14 mouse cellular contexts compared by ENCODE assay signal in genomic region chr13:58945781-58946180, GRCm38 (mm10).
DNase-seq lines count a peak whose midpoint lies in the region; ATAC-seq and TF ChIP-seq lines count a peak whose summit lies in the region.
"Had no signal": no experiment of that assay in that cellular context is flagged by ENCODE, and none has a peak within 500 bp of the region (broad histone marks: within the 10 kb centered on the region; RNA-seq: fewer than 3 reads in every experiment).

No protein-coding gene starts in this region.

- no peak overlapping the region for H3K9ac ChIP-seq in hindbrain, embryonic 15.5 days
- H3K9ac ChIP-seq in hindbrain, embryonic 12.5 days, result no peak overlapping the region
- H3K9ac ChIP-seq in forebrain, postnatal 0 days, result no peak overlapping the region
- H3K9ac ChIP-seq: intestine, embryonic 15.5 days; midbrain, embryonic 12.5 days had no signal

- no peaks in the 10 kb centered on the region for H3K9me3 ChIP-seq in hindbrain, embryonic 15.5 days
- no peaks in the 10 kb centered on the region for H3K9me3 ChIP-seq in hindbrain, embryonic 12.5 days (replicated peaks)
- H3K9me3 ChIP-seq in forebrain, postnatal 0 days (ENCODE audit: low read length), result no peaks in the 10 kb centered on the region
- H3K9me3 ChIP-seq: embryonic facial prominence, embryonic 10.5 days; intestine, embryonic 15.5 days; midbrain, embryonic 12.5 days had no signal

- no peaks in the 10 kb centered on the region for H3K36me3 ChIP-seq in hindbrain, embryonic 15.5 days
- H3K36me3 ChIP-seq in hindbrain, embryonic 12.5 days, result no peaks in the 10 kb centered on the region
- 0 out of 2 replicates have a peak, but pooled peaks cover 3% of the 10 kb centered on the region for H3K36me3 ChIP-seq in forebrain, postnatal 0 days (ENCODE audit: insufficient read depth)
- H3K36me3 ChIP-seq: embryonic facial prominence, embryonic 10.5 days; G1E; intestine, embryonic 15.5 days; midbrain, embryonic 12.5 days had no signal

- H3K27me3 ChIP-seq in hindbrain, embryonic 15.5 days, result no peaks in the 10 kb centered on the region
- H3K27me3 ChIP-seq in hindbrain, embryonic 12.5 days, result no peaks in the 10 kb centered on the region
- H3K27me3 ChIP-seq in forebrain, postnatal 0 days (ENCODE audit: insufficient read depth, low read length), result no peaks in the 10 kb centered on the region
- H3K27me3 ChIP-seq: intestine, embryonic 15.5 days; midbrain, embryonic 12.5 days had no signal

- TF ChIP-seq CTCF in brain, embryonic 14.5 days (IDR thresholded peaks at IDR 0.05; ENCODE audit: borderline replicate concordance, extremely low read depth, insufficient read depth, insufficient read length), result no peak
- TF ChIP-seq CTCF in forebrain, postnatal 0 days (IDR thresholded peaks at IDR 0.05; ENCODE audit: low read depth), result no peak

- ATAC-seq in hindbrain, embryonic 15.5 days (ENCODE audit: low FRiP score, low read depth), result no peak
- ATAC-seq in hindbrain, embryonic 12.5 days (ENCODE audit: low FRiP score), result no peak
- no peak; the same call in 1 of the 2 replicates for ATAC-seq in forebrain, postnatal 0 days
- ATAC-seq: intestine, embryonic 15.5 days had no signal

- peak; percentile 64 for DNase-seq in brain, embryonic 14.5 days (ENCODE audit: low read depth)
- DNase-seq in cerebellum, adult 8-10 months, result peak; percentile 52
- no peak for DNase-seq in forebrain, postnatal 0 days
- DNase-seq in gastrocnemius, adult 8-10 months (ENCODE audit: low spot score in 2 of 2), result no peak
- DNase-seq in adrenal gland, postnatal 10 days, result no peak
- DNase-seq: adrenal gland, adult 2 months; heart, postnatal 14 days had no signal

- H3K4me2 ChIP-seq in hindbrain, embryonic 15.5 days, result no peak overlapping the region
- no peak overlapping the region for H3K4me2 ChIP-seq in hindbrain, embryonic 12.5 days (replicated peaks)
- no peak overlapping the region for H3K4me2 ChIP-seq in forebrain, postnatal 0 days (ENCODE audit: low read depth)
- H3K4me2 ChIP-seq: intestine, embryonic 15.5 days; midbrain, embryonic 12.5 days had no signal

- H3K27ac ChIP-seq in hindbrain, embryonic 15.5 days (replicated peaks), result peak overlapping the region; percentile 47
- no peak overlapping the region for H3K27ac ChIP-seq in hindbrain, embryonic 12.5 days
- H3K27ac ChIP-seq in forebrain, postnatal 0 days (ENCODE audit: low read depth, low read length), result peak overlapping the region; percentile 75; the same call in 1 of the 2 replicates
- H3K27ac ChIP-seq: embryonic facial prominence, embryonic 10.5 days; intestine, embryonic 15.5 days; midbrain, embryonic 12.5 days had no signal

- peaks cover 29% of the 10 kb centered on the region for H3K4me1 ChIP-seq in hindbrain, embryonic 15.5 days (replicated peaks)
- H3K4me1 ChIP-seq in hindbrain, embryonic 12.5 days, result peaks cover 10% of the 10 kb centered on the region
- no peaks in the 10 kb centered on the region for H3K4me1 ChIP-seq in forebrain, postnatal 0 days (ENCODE audit: insufficient read depth)
- H3K4me1 ChIP-seq: intestine, embryonic 15.5 days had no signal

- 62% methylated on average over 6 of the region's 6 CpGs for WGBS in hindbrain, embryonic 15.5 days
- WGBS in hindbrain, embryonic 12.5 days, result 78% methylated on average over 6 of the region's 6 CpGs
- 48% methylated on average over 6 of the region's 6 CpGs for WGBS in forebrain, postnatal 0 days

- no peak overlapping the region for H3K4me3 ChIP-seq in hindbrain, embryonic 15.5 days
- H3K4me3 ChIP-seq in hindbrain, embryonic 12.5 days, result no peak overlapping the region
- H3K4me3 ChIP-seq in forebrain, postnatal 0 days (ENCODE audit: low read depth, low read length), result no peak overlapping the region
- H3K4me3 ChIP-seq: embryonic facial prominence, embryonic 10.5 days; erythroblast, embryonic 14.5 days; intestine, embryonic 15.5 days; midbrain, embryonic 12.5 days had no signal

- no peak for TF ChIP-seq POLR2A in brain, embryonic 14.5 days (IDR thresholded peaks at IDR 0.05; ENCODE audit: borderline replicate concordance, extremely low read depth, insufficient read depth, insufficient read length, poor library complexity, severe bottlenecking)

Comparison
In these comparisons a context has a peak if more than half of its experiments do, and no peak if none do; other contexts are left out.
1. DNase-seq: peak in brain, embryonic 14.5 days (single experiment) and cerebellum, adult 8-10 months (single experiment); none in forebrain, postnatal 0 days (single experiment), gastrocnemius, adult 8-10 months (0 of 2) and adrenal gland, postnatal 10 days (single experiment).